Mouse (Mus musculus): ENCODE measurements around the gene Dpp7. TPM values are rescaled to one million over a fixed set of nuclear protein-coding genes. Genes with fewer than 3 reads are reported as not detected.

Gene Dpp7
- total RNA-seq, 2 experiments from 2014 or later: 32.2 to 33.9 TPM

DNA sequence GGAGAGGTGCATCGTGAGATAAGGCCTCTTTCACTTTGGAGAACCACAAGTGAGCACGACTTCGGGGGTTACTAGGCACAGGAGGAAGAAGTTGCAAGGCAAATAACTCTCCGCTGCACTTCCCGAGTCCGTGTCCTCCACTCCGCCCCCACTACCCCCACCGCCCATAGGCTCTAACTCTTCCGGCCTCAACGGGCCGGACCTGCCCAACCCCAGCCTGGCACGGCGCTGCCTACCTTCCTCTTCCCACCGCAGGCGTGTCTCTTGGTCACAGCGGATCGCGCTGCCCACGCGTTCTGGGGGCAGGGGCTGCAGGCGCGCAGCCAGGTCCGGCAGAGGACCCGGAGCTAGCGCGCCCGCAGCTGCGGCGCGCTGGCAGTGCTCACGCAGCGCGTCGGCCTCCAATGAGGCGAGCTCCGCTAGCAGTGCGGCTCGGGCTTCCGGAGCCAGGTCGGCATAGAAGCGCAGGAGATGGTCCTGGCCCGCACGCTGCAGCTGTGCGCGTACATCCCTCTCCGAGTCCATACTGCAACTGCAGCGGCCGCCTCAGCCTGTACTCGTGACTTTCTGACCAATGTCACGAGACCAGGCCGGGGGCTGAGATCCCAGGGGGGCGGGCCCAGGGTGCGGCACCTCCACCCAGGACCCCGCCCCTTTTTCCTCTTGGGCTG lies 9.1 kb upstream of the Dpp7 start, which contains the start of gene Uap1l1:
Uap1l1 (minus strand) TSS at position 592 of the 671 bp plus-strand sequence.
- Histone ChIP-seq H3K4me3 (peak within 1 kb of the TSS; percentile 80), H3K27ac (peak within 1 kb of the TSS; percentile 87)
- DNase-seq (ENCODE audit: extremely low spot score in 1 of 2, low spot score in 2 of 2): peak; percentile 57 to 70
- no peak for TF ChIP-seq CTCF (IDR thresholded peaks at IDR 0.05)
- intact Hi-C loops (cut with DNase I): no loop called here

DNA sequence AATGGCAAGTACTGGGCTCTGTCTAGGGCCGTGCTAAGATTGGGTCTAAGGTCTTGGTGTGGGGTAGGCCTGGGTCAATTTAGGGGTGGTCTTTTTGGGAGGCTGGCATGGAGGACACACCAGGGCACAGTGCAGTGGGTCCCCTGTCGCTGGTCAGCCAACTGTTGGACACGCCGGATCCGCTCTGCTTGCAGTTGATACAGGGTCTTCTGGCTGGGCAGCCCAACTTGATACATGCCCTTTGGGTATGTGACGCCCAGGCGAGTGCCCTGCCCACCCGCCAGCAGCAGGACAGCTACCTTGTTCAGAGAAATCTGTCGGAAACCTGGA lies 8.6 kb upstream of the Dpp7 start:
- intact Hi-C loops (cut with DNase I): no loop called here
- Histone ChIP-seq H3K4me3 (peak overlapping the region; percentile 80), H3K27ac (peak overlapping the region; percentile 87)
- no peak for DNase-seq (ENCODE audit: extremely low spot score in 1 of 2, low spot score in 2 of 2)
- TF ChIP-seq CTCF (IDR thresholded peaks at IDR 0.05): no peak

DNA sequence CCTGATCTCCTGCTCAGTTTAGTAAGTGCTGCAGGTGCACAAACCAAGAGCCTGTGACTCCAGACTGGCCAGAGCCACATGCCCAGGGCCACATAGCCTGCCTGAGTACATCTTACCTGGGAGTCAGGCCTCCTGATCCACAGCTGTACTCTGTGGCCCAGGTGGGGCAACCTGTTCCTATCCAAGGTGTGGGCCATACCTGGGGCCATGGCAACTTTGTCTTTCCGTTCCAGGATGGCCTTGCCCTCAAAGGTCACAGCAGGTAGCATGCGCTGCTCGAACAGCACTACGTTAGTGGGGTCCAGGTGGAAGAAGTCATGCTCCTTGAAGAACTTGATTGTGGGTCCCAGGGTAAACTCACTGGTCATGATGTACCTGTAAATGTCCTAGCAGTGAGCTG lies 8.2 kb upstream of the Dpp7 start:
- no peak for DNase-seq (ENCODE audit: extremely low spot score in 1 of 2, low spot score in 2 of 2)
- no peak overlapping the region for H3K27ac ChIP-seq
- no peak overlapping the region; the same call in 1 of the 2 replicates for H3K4me3 ChIP-seq
- intact Hi-C loops (cut with DNase I): no loop called here
- TF ChIP-seq CTCF (IDR thresholded peaks at IDR 0.05): no peak

DNA sequence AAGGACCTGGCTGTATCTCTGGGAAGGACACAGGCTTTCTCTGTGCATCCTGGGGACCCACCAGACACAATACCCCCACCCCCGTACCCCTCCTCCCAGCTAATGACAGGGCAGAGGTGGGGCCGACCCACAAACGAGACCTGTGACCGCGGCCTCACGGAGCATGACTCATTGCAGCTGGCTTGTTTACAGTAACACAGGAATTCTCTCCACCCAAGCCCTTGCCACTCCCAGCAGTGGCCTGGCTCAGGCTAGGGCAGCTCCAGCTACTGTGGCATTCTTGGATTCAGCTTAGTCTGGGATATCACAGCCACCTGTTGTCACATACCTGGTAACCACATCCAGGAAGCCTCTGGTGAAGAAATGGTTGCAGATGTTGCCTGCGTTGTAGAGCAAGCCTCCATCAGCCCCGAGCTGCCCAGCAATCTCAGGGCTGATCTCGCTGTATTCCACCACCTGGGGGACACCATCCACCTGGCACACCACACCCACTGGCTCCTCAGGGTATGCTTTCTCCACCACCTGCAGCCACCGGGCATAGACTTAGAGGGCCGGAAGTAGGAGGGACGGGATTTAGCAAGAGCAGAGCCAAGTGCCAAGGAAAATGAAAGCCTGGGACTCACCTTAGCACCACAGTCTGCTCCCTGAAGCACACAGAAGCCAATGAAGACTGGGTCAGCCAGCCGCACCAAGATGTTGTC lies 7.5 kb upstream of the Dpp7 start:
- H3K4me3 ChIP-seq: no peak overlapping the region
- intact Hi-C loops (cut with DNase I): no loop called here

DNA sequence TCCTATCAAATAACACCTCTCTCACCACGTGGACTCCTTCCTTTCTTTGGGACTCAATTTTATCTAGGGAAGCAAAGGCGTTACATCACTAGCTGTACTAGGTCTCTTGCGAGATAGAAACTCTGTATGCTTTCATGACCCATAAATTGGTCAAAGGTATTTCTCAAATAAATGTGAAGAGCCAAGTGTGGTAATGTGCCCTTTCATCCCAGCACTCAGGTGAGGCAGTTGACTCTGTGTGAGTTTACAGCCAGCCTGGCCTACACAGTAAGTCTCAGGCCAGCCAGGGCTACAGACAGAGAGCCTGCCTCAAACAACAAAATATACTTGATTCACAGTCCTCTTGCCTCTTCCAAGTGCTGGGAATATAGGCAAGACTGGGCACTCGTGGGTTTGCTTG lies 3.7 kb upstream of the Dpp7 start:
- Histone ChIP-seq H3K4me3 (no peak overlapping the region), H3K27ac (no peak overlapping the region)
- intact Hi-C loops (cut with DNase I): no loop called here
- DNase-seq (ENCODE audit: extremely low spot score in 1 of 2, low spot score in 2 of 2): no peak
- TF ChIP-seq CTCF (IDR thresholded peaks at IDR 0.05): no peak

More for the DNA sequence above, 7.5 kb upstream of the Dpp7 start:
- no peak for TF ChIP-seq CTCF (IDR thresholded peaks at IDR 0.05)
- DNase-seq (ENCODE audit: extremely low spot score in 1 of 2, low spot score in 2 of 2): no peak
- H3K27ac ChIP-seq: no peak overlapping the region

DNA sequence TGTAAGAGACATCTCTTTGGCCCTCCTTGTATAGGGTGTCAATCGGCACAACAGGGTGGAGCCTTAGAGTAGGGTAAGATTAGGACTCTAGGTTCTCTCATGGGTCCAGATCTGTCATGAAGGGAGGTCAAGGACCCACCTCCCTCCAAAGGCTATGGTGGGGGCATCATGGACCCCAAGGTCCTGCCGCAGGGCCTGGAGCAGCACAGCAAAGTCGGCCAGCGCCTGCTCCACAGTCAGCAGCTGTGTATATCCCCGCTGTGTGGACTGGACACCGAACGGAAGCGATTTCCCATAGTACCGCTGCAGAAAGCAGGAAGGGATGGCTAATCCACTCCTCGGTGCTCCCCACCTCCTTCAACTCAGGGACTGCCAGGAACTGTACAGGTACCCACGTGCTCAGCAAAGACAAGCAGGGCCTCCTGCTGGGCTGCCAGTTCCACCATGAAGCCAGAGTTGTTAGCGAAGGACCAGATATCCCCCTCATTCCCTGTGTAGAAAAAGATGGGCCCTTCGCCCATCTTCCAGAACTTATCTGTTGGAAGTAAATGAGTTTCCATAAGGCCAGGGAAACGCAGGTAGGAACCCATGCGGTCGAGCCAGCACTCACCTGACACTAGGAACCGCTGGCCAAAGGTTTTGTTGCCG lies 616 bp downstream of the Dpp7 start:
- intact Hi-C loops (cut with DNase I): no loop called here
- peak overlapping the region; percentile 52 for H3K4me3 ChIP-seq
- TF ChIP-seq CTCF (IDR thresholded peaks at IDR 0.05): no peak
- DNase-seq (ENCODE audit: extremely low spot score in 1 of 2, low spot score in 2 of 2): no peak
- H3K27ac ChIP-seq: no peak overlapping the region

DNA sequence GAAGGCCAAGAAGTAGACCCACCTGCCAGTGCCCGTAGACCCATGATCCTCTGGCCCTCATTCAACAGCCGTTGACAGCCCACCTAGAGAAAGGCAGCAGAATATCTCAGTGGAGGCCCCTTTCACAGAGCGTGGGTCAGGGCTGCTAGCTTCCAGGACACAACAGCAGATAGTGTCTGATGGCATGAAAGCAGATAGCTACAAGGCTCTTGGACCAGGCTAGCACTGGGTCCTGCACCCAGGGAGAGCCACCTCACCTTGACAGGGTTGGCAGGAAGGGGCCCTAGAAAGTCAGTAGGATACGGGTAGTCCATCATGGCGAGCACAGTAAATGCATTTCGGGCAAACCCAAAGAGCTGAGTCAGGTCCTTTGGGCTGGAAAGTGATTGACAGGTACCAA lies 1.9 kb downstream of the Dpp7 start:
- intact Hi-C loops (cut with DNase I): no loop called here
- Histone ChIP-seq H3K27ac (no peak overlapping the region), H3K4me3 (no peak overlapping the region)
- no peak for TF ChIP-seq CTCF (IDR thresholded peaks at IDR 0.05)
- no peak for DNase-seq (ENCODE audit: extremely low spot score in 1 of 2, low spot score in 2 of 2)

DNA sequence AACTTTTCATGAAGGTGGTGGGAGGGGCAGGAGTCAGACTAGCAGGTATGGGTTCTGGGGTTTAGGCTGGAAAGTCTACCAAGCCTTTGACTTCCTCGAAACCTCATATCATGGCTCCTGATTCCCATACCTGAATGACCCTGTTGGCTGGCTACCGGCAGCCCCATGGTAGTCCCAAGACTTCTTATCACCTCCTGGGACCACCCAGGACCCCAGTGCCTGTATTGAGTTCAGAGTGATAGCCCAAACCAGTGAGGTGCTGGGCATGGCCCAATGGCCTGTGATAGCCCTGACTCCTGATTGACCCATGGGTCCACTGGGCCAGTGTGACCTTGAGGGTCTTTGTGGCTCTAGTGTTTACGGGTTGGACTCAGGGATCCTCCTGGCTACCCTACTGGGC lies 5.5 kb downstream of the Dpp7 start:
- DNase-seq (ENCODE audit: extremely low spot score in 1 of 2, low spot score in 2 of 2): no peak
- Histone ChIP-seq H3K27ac (no peak overlapping the region), H3K4me3 (no peak overlapping the region)
- no peak for TF ChIP-seq CTCF (IDR thresholded peaks at IDR 0.05)
- intact Hi-C loops (cut with DNase I): no loop called here

DNA sequence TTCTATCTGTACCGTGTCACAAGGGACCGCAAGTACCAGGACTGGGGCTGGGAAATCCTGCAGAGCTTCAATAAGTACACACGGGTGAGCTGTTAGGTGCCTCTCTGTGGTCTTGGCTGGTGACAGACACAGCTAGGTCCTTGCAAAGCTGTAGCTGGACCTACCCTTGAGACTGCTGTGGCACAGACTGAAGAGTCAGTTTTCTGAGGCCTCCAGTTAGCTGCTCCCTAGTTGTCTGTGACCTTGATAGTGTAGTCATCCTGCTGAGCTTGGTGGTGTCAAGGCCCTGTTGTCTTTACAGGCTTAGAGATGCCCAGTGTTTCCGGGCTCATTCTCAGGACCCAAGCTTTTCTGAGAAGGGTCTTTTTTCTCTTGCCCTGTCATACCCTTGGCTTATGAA lies 6.7 kb downstream of the Dpp7 start:
- intact Hi-C loops (cut with DNase I): no loop called here
- no peak for DNase-seq (ENCODE audit: extremely low spot score in 1 of 2, low spot score in 2 of 2)
- no peak overlapping the region for H3K4me3 ChIP-seq

DNA sequence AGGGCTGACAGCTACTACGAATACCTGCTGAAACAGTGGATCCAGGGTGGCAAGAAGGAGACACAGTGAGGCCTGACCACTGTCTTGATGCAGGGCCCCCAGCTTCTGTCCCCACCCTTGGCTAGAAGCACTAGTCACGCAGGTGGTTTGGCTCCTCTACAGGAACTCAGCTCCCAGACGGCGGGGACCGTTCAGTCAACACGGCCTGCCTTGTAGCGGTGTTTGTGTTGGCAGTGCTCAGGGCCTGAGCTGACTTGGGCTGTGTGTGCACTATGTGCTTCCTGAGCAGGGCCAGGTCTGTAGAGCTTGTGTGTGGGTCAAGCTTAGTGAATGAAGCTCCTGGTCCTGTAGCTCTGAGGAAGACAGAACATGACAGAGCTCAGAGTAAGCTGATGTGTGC lies 8.0 kb downstream of the Dpp7 start:
- no peak for TF ChIP-seq CTCF (IDR thresholded peaks at IDR 0.05)
- no peak overlapping the region for H3K27ac ChIP-seq
- intact Hi-C loops (cut with DNase I): no loop called here
- DNase-seq (ENCODE audit: extremely low spot score in 1 of 2, low spot score in 2 of 2): no peak
- H3K4me3 ChIP-seq: no peak overlapping the region

More for the DNA sequence above, 6.7 kb downstream of the Dpp7 start:
- TF ChIP-seq CTCF (IDR thresholded peaks at IDR 0.05): no peak
- H3K27ac ChIP-seq: no peak overlapping the region

DNA sequence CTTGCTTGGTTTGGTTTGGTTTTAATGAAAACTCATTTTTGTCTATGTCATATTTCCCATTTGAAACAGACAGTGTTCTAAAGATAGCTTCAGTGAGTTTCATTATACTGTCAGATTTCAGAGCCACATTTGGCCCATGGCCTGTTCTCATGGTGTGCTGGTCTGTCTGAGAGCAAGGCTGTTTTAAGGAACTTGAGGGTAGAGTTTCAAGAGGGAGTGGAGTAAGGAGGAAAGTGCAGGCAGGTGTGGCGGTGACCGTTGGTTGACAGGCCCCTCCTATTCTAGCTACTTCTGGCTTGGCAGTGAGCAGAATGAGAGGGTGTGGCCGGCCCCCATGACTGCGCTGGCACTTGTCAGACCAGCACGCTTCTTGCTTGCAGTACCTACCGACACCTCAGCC lies 17.9 kb downstream of the Dpp7 start:
- Histone ChIP-seq H3K4me3 (no peak overlapping the region), H3K27ac (no peak overlapping the region)
- no peak for TF ChIP-seq CTCF (IDR thresholded peaks at IDR 0.05)
- no peak for DNase-seq (ENCODE audit: extremely low spot score in 1 of 2, low spot score in 2 of 2)
- intact Hi-C loops (cut with DNase I): no loop called here

DNA sequence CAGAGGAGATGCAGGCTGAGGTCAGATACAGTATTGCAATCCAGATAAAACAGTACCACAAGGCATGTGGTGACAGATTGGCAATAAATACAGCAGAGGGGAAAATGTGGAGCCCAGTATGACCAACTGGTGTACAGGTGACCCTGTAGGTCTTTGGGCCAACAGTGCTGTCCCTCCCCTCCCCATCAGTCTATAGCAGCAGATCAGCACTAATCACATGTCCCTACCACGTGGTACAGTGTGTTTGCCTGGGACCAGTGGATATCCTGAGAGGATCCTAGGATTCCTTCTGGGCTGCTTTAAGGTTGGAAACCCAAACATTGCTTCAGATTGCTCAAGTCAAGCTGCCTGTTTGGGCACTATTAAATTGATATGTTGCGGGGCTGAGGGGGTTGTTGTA lies 22.6 kb downstream of the Dpp7 start:
- intact Hi-C loops (cut with DNase I): loop anchor here (2.0 kb wide), 2 partner anchors 61 to 69 kb away; partner anchors contain the start of genes Anapc2 and Ssna1
- no peak for DNase-seq (ENCODE audit: extremely low spot score in 1 of 2, low spot score in 2 of 2)

More for the DNA sequence above, 22.6 kb downstream of the Dpp7 start:
- H3K27ac ChIP-seq: no peak overlapping the region
- peak overlapping the region; percentile 91 for H3K4me3 ChIP-seq
- TF ChIP-seq CTCF (IDR thresholded peaks at IDR 0.05): no peak

All from left cerebral cortex, adult 2 months (tissue).